Mouse (Mus musculus) thymus, postnatal 0 days (tissue): ENCODE measurements around the gene Pard3. TPM values are rescaled to one million over a fixed set of nuclear protein-coding genes. Genes with fewer than 3 reads are reported as not detected.

ENCODE experiments used
- DNase-seq: peaks from one replicate; pipeline ENCODE4 v3.0.0-alpha.2; 2015; ENCODE audit warnings: low spot score
- polyA plus RNA-seq: library from polyadenylated mRNA; unstranded; fragments of >200 nt; fragmentation: Nextera tagmentation; extraction: Ambion mirVana; gene quantifications from 2 replicates; pipeline ENCODE4 v1.2.1, GENCODE M21; 2015

The Pard3 gene
- polyA plus RNA-seq, 1 experiment from 2014 or later, result 4.1 TPM

DNA sequence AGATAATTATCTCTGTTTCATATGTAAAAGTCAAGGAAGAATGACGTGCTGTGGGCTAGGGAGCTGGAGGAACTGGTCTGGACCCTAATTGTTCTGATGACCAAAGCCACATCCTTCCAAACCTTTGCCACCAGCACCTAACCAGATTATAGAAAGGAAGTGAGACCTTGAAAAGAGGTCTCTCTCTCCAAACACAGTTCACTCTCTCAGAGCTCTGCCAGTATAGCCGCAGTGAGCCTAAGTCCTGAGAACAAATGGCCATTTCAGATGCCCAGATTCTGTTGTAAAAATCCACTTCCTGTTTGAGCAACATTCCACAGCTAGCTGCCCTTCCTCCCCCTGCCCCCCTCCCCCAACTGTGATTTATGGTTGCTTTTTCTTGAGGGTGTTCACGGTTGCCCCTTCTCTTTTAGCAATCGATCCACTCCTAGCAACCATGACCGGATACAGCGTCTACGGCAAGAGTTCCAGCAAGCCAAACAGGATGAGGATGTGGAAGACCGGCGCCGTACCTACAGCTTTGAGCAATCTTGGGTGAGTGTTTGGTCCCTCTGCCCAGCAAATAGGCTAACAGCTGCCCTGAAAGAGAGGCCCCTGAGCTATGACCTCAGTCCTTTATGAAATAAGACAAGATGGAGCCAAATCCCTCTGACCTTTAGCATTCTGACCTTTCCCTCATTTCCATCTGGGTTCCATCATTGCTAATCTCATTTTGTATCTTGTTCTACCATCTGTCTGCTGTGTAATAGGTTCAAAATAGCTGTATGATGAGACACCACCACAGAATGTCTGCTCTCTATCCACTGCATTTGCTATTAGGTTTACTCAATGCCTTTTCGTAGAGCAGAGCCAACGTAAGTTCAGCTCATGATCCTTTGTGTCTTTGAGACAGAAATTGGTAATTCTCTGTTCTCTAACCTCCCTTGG is 529.2 kb downstream of the Pard3 start:
- DNase-seq, result no peak

DNA sequence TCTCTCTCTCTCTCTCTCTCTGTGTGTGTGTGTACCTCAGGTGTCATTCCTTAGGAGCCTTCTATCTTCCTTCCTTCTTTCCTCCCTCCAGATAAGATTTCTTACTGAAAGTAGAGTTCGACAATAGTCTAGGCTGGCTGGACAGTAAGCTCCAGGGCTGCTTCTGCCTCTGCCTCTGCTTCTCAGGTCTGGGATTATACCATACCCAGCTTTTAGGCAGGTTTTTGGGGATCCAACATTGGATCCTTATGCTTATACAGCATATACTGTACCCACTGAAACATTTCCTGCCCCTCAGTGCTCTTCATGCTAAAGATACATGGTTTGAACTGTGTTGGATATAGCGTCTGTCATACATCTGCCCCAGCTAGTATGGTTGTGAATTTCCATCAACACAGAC is 536.9 kb downstream of the Pard3 start:
- no peak for DNase-seq

GRCm38 (mm10) chr8:127603062-127603461 is 539.4 kb downstream of the Pard3 start:
- no peak for DNase-seq

DNA sequence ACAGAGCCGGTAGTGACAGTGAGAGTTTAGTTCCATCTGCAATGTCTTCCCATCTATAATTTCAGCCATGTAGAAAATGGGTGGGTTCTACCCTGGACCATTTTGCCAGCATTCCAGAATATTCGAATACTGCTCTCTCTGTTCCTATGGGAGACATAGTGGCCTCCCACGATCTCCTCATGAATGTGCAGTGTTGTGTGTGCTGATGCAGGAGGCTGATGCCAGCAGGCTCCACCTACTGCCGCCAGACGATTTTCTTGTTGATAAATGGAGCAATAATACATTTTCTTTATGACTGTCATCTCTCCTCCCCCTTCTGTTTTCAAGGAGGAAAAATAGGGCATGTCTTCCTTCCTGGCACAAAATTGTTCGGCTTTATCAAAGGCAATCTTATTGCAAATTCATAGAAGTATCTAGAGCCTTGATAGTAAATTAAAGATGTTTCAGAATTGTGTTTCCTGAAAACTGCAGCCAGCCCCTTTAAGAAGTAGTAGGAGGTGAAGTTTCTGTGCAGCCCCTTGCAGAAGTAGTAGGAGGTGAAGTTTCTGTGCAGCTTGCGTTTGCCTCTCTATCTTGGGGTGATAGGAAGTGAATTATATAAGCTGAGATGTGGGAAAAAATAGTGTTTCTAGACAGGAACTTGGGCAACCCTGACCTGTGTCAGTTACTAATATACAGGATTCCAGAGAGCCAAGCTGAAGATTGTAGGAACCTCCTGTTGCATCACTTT is 545.0 kb downstream of the Pard3 start:
- no peak for DNase-seq

GRCm38 (mm10) chr8:127609316-127609715 is 545.6 kb downstream of the Pard3 start:
- DNase-seq, result no peak

DNA sequence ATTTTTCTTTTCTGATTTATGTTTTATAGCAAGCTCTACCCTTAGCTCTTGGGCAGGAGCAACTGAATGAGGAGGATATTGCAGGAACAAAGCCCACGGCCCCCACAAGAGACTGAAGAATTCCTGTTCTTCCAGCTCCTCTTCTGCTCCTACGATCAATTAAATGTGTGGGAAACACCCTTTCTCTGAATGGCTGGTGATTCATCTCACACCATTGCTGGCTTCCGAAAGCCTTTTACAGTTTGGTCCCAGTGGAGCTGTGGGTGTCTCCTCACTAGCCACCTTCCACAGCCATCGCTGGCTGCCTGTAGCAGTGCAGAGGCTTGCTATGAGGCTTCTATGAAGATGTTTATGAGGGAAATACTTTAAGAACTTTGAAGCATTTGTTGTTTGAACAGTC is 550.5 kb downstream of the Pard3 start:
- no peak for DNase-seq

GRCm38 (mm10) chr8:127616681-127617080 is 553.0 kb downstream of the Pard3 start:
- DNase-seq, result no peak

DNA sequence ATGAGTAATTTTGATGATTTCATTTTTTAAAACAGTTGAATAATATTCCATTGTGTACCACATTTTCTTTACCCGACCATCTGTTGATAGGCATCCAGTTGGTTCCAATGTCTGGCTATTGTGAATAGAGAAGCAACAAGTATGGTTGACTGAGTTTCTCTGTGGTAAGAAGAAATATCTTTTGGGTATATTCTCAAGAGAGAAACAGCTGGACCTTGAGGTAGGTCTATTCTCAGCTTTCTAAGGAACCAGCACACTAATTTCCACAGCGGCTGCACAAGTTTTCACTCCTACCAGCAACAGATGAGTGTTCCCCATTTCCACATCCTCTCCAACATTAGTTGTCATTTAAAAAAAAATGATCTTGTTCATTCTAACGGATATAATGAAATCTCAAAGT is 558.4 kb downstream of the Pard3 start:
- no peak for DNase-seq

GRCm38 (mm10) chr8:127638232-127639087 is 574.8 kb downstream of the Pard3 start:
- no peak for DNase-seq

GRCm38 (mm10) chr8:127639088-127639453 is 575.4 kb downstream of the Pard3 start:
- no peak for DNase-seq

- no peak for DNase-seq
These were observed 591.9 kb downstream of the Pard3 start for GRCm38 (mm10) chr8:127655559-127655958.

Other genes starting within 250 kb of the Pard3 start
- gene Tomm20, start 118.0 kb upstream of the Pard3 start, polyA plus RNA-seq, result 327 and 329 TPM in 2 replicates
- 33.3 and 41.5 TPM in 2 replicates for gene Rbm34, start 92.8 kb upstream of the Pard3 start, polyA plus RNA-seq